Mouse (Mus musculus): ENCODE data around the gene Gm5157.
"Not testable (repeated sequence)": the region's sequence is repeated elsewhere in the genome, so short reads cannot be mapped to it uniquely, and the experiment has no call there.

The Gm5157 gene

DNA sequence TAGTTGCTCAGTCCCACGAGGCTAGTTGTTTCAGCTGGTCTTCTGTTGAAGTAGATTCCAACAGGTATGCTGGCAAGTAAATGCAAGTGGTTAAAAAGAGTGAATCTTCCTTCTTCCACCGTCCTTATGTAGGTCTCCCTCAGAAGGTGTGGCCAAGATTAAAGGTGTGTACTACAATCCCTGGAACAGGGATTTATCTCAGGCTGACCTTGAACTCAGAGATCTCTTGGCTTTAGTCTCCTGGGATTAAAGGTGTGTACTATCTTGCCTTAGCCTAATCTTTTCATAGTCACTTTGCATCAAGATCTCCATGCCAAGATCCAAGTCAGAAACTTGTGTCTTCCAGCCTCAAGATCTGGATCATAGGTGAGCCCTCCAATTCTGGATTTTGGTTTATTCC is at the start of gene Gm5157:
Gene Gm5157 (minus strand): TSS at position 101 of the 400 bp plus-strand sequence.
- DNase-seq = not testable (repeated sequence)

DNA sequence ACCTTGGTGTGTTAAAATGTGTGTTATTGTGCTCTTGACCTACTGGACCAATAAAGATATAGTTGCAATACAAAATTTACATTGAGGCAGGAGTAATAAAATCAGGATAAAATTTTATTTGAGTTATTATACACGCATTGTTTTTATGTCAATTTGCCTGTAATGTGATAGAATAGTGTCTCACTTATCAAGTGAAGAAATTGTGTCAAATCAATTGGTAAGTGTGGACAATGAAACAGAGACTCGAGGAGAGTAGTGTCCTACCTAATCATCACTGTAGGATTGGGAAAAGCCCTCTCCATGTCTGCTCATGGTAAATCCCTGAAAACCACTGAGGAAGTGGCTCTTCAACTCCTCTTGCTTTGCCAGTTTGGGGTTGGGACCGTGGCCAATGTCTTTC is 28.3 kb downstream of the Gm5157 start, which contains the start of gene Vmn1r123:
Gene Vmn1r123 (plus strand): TSS at position 301 of the 400 bp plus-strand sequence.
- DNase-seq = not testable (repeated sequence)

Data from liver (tissue).